Mouse (Mus musculus) cortical plate, adult 2 months (tissue): ENCODE data around the gene Lnx2. TPM values are rescaled to one million over a fixed set of nuclear protein-coding genes. Genes with fewer than 3 reads are reported as not detected.

ENCODE experiments used
- H3K27ac ChIP-seq: fragments of 200-500 bp; 2 replicates; pipeline ENCODE4 v1.5.1; 2012; ENCODE audit warnings: low read length, control low read depth, inconsistent platforms; ENCODE audit not compliant: insufficient read depth
- H3K4me1 ChIP-seq: fragments of 200-500 bp; 2 replicates; pipeline ENCODE4 v1.6.1; 2011; ENCODE audit warnings: low read length; ENCODE audit not compliant: control insufficient read depth, insufficient read depth
- H3K4me3 ChIP-seq: fragments of 200-500 bp; 2 replicates; pipeline ENCODE4 v1.5.1; 2011; ENCODE audit warnings: mild to moderate bottlenecking, low read length, control low read depth; ENCODE audit not compliant: insufficient read depth
- CTCF ChIP-seq: fragments of 200-500 bp; IDR thresholded peaks from 2 replicates; pipeline ENCODE4 v1.5.1; 2011; ENCODE audit warnings: mild to moderate bottlenecking, control low read depth, low read length; ENCODE audit not compliant: insufficient read depth; ENCODE audit errors: extremely low read depth
- POLR2A ChIP-seq: fragments of 200-500 bp; IDR thresholded peaks from 2 replicates; pipeline ENCODE4 v1.6.1; 2011; ENCODE audit warnings: mild to moderate bottlenecking, low read length, control low read depth; ENCODE audit not compliant: insufficient read depth; ENCODE audit errors: extremely low read depth
- polyA plus RNA-seq: library from polyadenylated mRNA; depleted of rRNA; stranded (reverse); fragments of >200 nt; gene quantifications from 2 replicates; pipeline ENCODE4 v1.2.3, GENCODE M21; 2012

The Lnx2 gene
- polyA plus RNA-seq, 1 experiment, result 5.8 TPM

DNA sequence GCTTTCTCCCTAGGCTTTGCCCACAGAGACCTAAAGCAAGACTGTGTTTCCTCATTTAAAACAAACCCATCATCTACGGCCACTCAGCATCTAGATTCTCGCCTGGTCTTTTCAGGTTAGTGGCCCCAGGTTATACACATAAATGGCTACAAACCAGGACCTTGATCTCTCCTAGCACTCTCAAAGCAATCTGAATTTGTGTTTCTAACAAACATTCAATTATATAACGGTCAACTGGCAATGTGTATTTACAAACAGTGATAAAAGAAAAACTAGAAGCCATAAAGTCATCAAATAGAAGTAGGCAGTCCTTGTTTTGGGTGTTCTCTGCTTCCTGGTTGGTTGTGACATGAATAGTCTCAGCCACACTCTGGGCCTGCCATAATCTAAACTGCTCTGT is 22.9 kb downstream of the Lnx2 start:
- no peaks in the 10 kb centered on the region; the same call in 1 of the 2 replicates for H3K4me1 ChIP-seq
- no peak for TF ChIP-seq POLR2A
- no peak for TF ChIP-seq CTCF
- H3K27ac ChIP-seq, result no peak overlapping the region
- H3K4me3 ChIP-seq, result no peak overlapping the region

DNA sequence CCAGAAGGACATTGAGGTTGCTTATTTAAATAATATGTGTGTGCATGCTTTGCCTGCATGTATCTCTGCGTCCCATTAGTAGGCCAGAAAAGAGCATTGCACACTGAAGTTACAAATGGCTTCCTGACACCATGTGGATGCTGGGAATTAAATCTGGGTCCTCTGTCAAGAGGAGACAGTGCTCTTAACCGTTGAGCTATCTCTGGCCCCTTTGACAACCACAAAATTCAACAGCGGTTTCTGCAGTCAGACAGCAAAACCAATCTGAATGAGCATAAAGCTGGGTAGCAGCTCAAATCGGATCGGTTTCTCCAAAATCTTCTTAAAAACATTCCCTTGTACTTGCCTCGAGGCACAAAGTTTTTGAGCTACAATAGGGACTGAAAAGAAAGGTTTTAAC is 23.3 kb downstream of the Lnx2 start:
- no peak overlapping the region for H3K27ac ChIP-seq
- TF ChIP-seq POLR2A, result no peak
- TF ChIP-seq CTCF, result no peak
- no peak overlapping the region for H3K4me3 ChIP-seq
- H3K4me1 ChIP-seq, result no peaks in the 10 kb centered on the region; the same call in 1 of the 2 replicates

DNA sequence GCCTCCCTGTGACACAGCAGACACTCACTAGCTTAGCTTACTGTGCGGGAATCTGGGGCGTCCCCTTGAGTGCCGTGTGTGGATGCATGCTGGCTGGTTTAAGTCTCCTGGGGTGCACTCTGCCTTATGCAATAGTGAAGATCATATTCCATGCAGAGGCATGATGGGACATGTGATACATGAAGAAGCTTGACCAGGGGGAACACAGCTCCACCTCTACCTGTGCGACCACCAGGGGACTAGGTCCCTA is 24.2 kb downstream of the Lnx2 start:
- Histone ChIP-seq H3K4me1 (no peaks in the 10 kb centered on the region; the same call in 1 of the 2 replicates), H3K27ac (no peak overlapping the region), H3K4me3 (no peak overlapping the region)
- no peak for TF ChIP-seq POLR2A
- no peak for TF ChIP-seq CTCF

DNA sequence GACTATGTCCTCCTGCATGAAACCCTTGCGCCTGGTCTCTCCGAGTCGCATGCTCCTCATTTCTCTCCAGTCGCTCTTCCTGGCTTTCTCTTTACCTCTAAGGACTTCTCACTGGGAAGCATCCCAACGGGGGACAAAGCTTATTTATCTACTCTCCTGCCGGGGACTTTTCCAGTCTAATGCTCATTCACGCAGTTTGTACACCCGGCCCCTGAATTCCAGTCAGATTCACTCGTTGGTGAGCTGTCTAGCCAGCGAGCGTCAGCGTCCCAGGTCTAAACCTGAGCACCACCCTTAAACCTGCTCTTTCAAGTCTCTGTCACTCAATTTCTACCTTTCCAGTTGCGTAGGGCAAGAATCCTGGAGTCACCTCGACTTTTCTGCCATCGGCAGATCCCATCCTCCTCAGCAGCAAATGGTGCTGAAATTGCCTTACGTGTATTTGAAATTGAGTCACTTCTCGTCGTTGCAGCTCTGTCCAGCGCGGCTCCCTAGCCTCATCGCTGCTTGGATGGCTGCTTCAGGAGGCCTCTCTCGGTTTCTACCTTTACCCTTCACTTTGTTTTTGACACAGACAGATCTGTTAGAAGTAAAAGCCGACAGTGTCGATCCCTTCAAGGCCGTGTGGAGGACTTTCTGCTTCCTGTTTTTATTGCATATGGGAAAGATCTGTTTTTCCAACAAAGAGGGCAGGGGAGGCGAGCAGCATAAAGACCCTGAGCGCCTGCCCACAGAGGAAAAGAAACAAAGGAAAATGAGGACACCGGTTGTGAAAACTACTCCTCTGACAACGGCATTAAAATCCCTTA is 24.7 kb downstream of the Lnx2 start:
- Histone ChIP-seq H3K4me3 (no peak overlapping the region), H3K27ac (no peak overlapping the region), H3K4me1 (no peaks in the 10 kb centered on the region; the same call in 1 of the 2 replicates)
- TF ChIP-seq CTCF (no peak), POLR2A (no peak)

DNA sequence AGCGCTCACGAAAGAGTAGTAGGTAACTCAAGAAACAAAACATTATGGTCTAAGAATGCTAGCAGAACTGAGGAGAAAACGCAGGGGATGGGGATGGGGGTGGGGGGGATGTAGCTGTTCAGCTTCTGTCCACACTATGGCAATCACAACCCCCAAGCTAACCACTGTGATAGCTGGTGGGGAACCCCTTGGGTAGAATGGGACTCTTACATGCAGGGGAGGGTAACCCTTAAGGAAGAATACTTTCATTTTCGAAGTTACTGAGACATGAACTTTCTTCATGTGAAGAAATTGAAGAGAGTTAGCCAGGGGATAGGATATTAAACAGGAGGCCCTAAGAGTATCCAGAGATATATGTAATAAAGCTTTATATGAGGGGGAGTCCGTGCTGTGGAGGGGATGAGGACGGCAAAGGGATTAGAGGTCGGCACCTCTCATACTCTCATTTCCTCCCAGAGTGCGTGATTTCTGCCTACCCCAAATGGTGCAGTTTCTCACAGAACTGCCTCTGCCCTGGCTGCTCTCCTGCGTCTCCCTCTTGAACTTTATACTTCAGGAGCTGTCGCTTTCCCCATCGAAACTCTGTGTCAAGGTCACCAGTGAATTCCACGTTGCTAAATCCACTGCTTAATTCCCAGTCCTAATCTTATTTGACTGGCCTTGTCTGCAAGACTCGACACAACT is 25.4 kb downstream of the Lnx2 start:
- no peaks in the 10 kb centered on the region; the same call in 1 of the 2 replicates for H3K4me1 ChIP-seq
- TF ChIP-seq CTCF (no peak), POLR2A (no peak)
- no peak overlapping the region for H3K4me3 ChIP-seq
- H3K27ac ChIP-seq, result no peak overlapping the region

DNA sequence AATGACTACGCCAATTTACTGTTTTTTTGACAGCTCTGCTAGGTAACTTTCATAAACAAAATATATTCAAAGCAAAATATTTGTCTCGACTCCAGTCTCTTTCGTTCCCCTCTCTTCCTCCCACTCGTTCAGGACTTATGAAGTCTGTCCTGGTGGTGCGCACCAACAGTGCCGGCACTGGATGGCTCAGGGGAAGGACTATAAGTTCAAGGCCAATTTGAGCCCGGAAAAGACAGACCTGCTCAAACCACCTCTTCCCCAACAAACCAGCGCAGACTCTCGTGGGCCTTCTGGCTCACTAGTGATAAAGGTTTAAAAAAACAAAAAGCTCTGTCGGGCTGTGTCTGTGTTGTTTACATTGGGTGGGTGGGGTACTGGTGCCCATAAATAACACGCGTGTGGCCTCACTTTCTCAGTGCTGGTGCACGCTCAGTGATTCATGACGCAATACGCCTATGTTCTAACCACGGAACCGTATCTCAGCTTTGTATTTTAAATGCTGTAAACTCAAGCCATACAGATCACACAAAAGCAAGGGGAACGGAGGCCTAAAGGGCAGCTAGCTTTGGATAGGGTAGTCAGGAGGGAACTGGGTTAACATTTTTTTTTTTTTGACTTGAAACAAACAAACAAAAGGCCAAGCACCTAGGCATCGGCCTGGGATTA is 26.7 kb downstream of the Lnx2 start:
- no peak for TF ChIP-seq POLR2A
- TF ChIP-seq CTCF, result no peak
- H3K4me1 ChIP-seq, result no peaks in the 10 kb centered on the region
- no peak overlapping the region for H3K27ac ChIP-seq
- H3K4me3 ChIP-seq, result no peak overlapping the region

DNA sequence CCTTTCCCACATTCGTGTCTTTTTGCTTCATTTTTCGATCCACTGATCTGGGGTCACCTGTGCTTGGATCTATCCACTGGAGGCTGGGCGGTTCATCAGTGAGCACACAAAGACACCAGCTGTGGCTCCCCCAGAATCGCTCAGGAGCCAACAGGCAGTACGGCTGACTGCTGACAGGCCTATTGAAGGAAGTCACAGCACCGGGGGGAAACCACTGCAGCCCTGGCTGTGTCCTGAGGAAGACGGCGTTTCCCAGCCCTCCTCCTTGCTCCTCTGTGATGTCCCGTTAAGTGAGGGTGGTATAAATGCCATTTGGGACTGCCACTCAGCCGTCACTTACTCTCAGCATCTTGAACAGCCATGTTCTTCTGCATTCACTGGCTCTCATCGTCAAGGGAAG is 30.5 kb downstream of the Lnx2 start:
- Histone ChIP-seq H3K4me3 (no peak overlapping the region), H3K4me1 (peaks cover 4% of the 10 kb centered on the region), H3K27ac (no peak overlapping the region)
- TF ChIP-seq POLR2A (no peak), CTCF (no peak)

DNA sequence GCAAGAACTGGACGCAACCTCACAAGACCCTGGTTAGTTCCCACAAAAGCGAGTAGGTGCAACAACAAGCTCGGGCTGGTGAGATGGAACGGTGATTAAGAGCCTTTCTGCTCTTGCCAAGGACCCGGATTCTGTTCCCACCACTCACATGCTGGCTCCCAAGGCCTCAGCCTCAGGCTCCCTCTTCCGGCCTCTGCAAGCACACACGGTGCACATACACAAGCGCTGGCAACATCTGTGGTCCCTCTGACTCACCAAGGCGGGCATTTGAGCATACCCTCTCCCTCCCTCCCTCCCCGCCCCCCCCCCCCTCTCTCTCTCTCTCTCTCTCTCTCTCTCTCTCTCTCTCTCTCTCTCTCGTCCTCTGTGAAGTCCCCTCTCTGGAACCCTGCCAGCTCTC is 31.1 kb downstream of the Lnx2 start:
- TF ChIP-seq CTCF, result no peak
- no peak for TF ChIP-seq POLR2A
- H3K4me1 ChIP-seq, result peaks cover 4% of the 10 kb centered on the region
- no peak overlapping the region for H3K27ac ChIP-seq
- no peak overlapping the region for H3K4me3 ChIP-seq

DNA sequence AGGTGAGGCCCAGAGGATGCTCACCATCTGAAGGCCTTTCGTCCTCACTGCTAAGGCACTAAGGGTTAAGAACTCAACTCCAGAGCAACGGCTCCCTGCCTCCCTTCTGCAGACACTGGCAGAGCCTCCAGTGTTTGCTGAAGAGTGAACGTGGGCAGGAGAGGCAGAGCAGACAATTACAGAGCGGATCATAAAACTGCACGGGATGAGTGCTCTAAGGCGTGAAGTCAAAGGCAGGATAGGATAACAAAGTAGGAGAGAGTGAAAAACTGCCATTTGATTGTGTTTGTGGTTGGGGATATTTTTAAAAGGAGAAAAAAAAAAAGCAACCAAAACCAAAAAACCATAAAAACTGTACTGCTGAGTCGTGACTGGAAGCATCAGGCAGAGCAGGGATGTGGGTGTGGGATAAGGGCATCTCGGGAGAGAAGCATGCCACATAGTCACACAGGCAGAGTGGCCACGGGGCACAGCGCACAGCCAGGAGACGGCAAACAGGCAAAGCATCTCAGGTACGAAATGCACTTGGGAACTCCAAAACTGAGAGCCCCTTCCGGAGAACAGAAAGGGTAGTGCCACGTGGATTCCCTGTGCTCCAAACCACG is 33.0 kb downstream of the Lnx2 start:
- Histone ChIP-seq H3K4me1 (peaks cover 4% of the 10 kb centered on the region), H3K27ac (no peak overlapping the region), H3K4me3 (no peak overlapping the region)
- no peak for TF ChIP-seq POLR2A
- TF ChIP-seq CTCF, result no peak
